Mouse (Mus musculus) limb, embryonic 12.5 days (tissue): ENCODE data around the gene Gm20388. TPM values are rescaled to one million over a fixed set of nuclear protein-coding genes. Genes with fewer than 3 reads are reported as not detected.

Experiments used
- ATAC-seq: fragments of 200-750 bp; cut with Nextera tagmentation; 2 replicates; pipeline ENCODE4 v1.8.0; 2017; ENCODE audit warnings: low read depth, moderate TSS enrichment; ENCODE audit not compliant: insufficient number of reproducible peaks, insufficient read depth, low FRiP score, low TSS enrichment
- H3K27ac ChIP-seq: fragments of 300-500 bp; sonication (generic); 2 replicates; pipeline ENCODE4 v1.5.1; 2016; ENCODE audit warnings: mild to moderate bottlenecking, moderate library complexity
- H3K27me3 ChIP-seq: fragments of 300-500 bp; sonication (generic); 2 replicates; pipeline ENCODE4 v1.6.1; 2016; ENCODE audit warnings: mild to moderate bottlenecking, moderate library complexity
- H3K36me3 ChIP-seq: fragments of 300-500 bp; sonication (generic); 2 replicates; pipeline ENCODE4 v1.6.1; 2016; ENCODE audit warnings: mild to moderate bottlenecking, moderate library complexity
- H3K4me1 ChIP-seq: fragments of 300-500 bp; sonication (generic); replicated peaks from 2 replicates; pipeline ENCODE4 v1.6.1; 2016
- H3K4me2 ChIP-seq: fragments of 300-500 bp; sonication (generic); 2 replicates; pipeline ENCODE4 v1.6.1; 2016; ENCODE audit warnings: mild to moderate bottlenecking, moderate library complexity
- H3K4me3 ChIP-seq: fragments of 300-500 bp; sonication (generic); replicated peaks from 2 replicates; pipeline ENCODE4 v1.5.1; 2016; ENCODE audit warnings: mild to moderate bottlenecking
- H3K9ac ChIP-seq: fragments of 300-500 bp; sonication (generic); replicated peaks from 2 replicates; pipeline ENCODE4 v1.6.1; 2016; ENCODE audit warnings: mild to moderate bottlenecking, moderate library complexity
- H3K9me3 ChIP-seq: fragments of 300-500 bp; sonication (generic); 2 replicates; pipeline ENCODE4 v1.6.1; 2016; ENCODE audit warnings: mild to moderate bottlenecking, moderate library complexity
- WGBS: fragments of 180-500 bp; shearing (Covaris S2); methylation state at CpG from one replicate; pipeline ENCODE4 v1.1.7; 2016; 5-methylcytosine and 5-hydroxymethylcytosine counted together
- polyA plus RNA-seq: library from polyadenylated mRNA; unstranded; fragments of >200 nt; fragmentation: Nextera tagmentation; extraction: Ambion mirVana; gene quantifications from 2 replicates; pipeline ENCODE4 v1.2.1, GENCODE M21; 2016

Gm20388 gene
- polyA plus RNA-seq, 1 experiment from 2014 or later, result not detected

DNA sequence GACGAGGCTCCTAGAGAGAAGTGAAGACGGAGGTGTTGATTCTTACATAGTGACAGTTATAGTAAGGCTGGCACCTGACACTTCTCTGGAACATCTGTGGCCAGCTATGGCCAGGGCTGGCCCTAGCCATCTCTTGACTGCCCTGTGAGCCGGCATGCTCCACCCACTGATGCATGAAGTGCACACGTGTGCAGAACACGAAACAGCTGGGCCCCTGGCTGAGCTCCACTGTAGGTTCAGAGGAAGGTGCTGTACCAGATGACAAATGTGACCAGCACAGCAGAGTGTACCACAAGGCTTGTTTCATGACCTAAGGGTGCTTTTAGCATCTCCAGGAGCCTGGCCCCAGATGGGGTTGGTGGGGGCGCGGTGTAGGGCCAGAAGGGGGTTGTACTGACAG lies 83.5 kb downstream of the Gm20388 start:
- WGBS, result 47% methylated on average over 7 of the region's 7 CpGs
- Histone ChIP-seq H3K27ac (no peak overlapping the region), H3K9me3 (no peaks in the 10 kb centered on the region), H3K4me3 (no peak overlapping the region), H3K36me3 (no peaks in the 10 kb centered on the region), H3K4me1 (peaks cover 45% of the 10 kb centered on the region), H3K27me3 (peaks cover 32% of the 10 kb centered on the region), H3K9ac (peak overlapping the region; percentile 45; the same call in 1 of the 2 replicates), H3K4me2 (peak overlapping the region; percentile 31)
- no peak for ATAC-seq

DNA sequence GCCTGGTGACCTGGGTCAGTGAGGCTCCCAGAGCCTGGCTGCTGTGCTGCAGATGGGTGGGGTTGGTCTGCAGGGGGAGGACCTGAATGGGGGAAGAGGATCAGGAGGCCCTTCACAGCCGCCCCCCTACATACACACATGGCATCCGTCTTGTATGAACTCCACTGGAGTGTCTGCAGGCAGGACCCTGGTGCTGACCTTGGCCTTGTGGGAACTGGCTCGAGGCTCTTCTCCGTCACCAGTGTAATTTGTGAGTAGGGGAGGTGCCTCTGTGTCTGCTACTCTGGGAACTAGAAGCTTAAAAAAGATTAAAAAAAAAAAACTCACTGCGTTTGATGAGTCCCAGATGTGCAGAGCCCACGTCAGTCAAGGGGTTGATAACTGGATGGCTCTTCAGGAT lies 83.9 kb downstream of the Gm20388 start:
- Histone ChIP-seq H3K27me3 (peaks cover 32% of the 10 kb centered on the region), H3K4me1 (peaks cover 45% of the 10 kb centered on the region), H3K9me3 (no peaks in the 10 kb centered on the region), H3K27ac (no peak overlapping the region), H3K36me3 (no peaks in the 10 kb centered on the region), H3K4me2 (peak overlapping the region; percentile 31), H3K4me3 (no peak overlapping the region), H3K9ac (peak overlapping the region; percentile 45; the same call in 1 of the 2 replicates)
- ATAC-seq, result no peak
- WGBS, result 20% methylated on average over 6 of the region's 6 CpGs

DNA sequence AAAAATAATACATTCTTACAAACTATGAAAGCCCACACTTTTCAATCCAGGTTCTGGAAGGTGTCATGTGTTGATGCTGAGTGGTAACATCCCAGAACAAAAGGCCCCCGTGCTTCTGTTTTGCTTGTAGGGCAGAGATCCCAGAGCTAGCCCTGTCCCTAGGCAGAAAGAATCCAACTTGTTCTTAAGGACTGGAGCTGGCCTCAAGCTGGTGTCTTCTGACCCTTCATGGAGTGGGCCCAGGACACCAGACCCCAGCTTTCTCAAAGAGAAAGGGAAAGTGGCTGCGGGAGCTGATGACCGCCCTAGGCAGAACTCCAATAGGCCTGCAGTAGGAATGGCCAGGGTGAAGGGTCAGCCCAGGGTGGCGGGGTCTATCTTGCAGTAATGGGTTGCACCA lies 86.6 kb downstream of the Gm20388 start:
- Histone ChIP-seq H3K4me2 (no peak overlapping the region), H3K27me3 (peaks cover 16% of the 10 kb centered on the region), H3K27ac (no peak overlapping the region), H3K36me3 (no peaks in the 10 kb centered on the region), H3K4me3 (no peak overlapping the region), H3K9ac (no peak overlapping the region), H3K9me3 (no peaks in the 10 kb centered on the region), H3K4me1 (peaks cover 61% of the 10 kb centered on the region)
- 81% methylated on average over 4 of the region's 4 CpGs for WGBS
- no peak for ATAC-seq

DNA sequence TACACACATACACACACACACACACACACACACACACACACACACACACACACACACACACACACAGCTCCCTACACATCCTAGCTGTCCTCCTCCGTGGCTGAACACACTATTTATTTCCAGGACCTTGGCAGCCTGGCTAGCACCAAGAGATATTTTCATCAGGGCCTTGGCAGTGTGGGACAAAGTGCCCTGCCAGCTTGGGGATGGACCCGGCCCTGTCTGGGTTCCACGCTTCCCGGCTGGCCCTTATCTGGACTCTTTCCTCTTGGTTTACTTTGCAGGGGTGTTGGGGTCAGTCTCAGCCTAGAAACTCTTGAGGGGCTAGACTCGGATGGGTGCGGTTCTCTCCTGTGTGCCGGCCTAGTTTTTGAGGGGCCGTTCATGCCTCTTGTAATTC lies 89.8 kb downstream of the Gm20388 start:
- no peak overlapping the region for H3K9ac ChIP-seq
- 66% methylated on average over 8 of the region's 8 CpGs for WGBS

DNA sequence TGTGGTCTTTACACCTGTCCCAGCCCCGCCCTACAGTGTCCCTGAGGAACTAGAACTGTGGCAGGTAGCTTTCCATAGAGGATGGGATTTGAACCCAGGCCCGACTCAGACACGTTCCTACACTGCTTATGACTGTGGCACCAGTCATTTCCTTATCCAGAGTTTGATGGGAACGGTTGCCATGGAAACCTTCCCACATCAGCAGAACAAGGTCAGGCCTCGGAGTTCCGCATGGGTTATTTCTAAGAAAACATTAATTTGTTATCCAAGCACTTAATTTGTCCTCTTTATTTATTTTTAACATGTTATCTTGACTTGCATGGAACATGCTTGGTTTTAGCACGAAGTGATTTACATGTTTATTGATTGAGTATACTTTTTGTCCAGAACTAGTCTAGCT lies 91.1 kb downstream of the Gm20388 start:
- H3K4me1 ChIP-seq, result peaks cover 70% of the 10 kb centered on the region
- H3K9ac ChIP-seq, result no peak overlapping the region
- no peaks in the 10 kb centered on the region for H3K9me3 ChIP-seq
- no peak for ATAC-seq
- H3K27ac ChIP-seq, result no peak overlapping the region
- H3K36me3 ChIP-seq, result no peaks in the 10 kb centered on the region
- WGBS, result 75% methylated on average over 7 of the region's 7 CpGs
- no peak overlapping the region for H3K4me2 ChIP-seq
- no peaks in the 10 kb centered on the region for H3K27me3 ChIP-seq
- no peak overlapping the region for H3K4me3 ChIP-seq

More for the DNA sequence above, 89.8 kb downstream of the Gm20388 start:
- no peaks in the 10 kb centered on the region for H3K27me3 ChIP-seq
- ATAC-seq, result no peak
- no peaks in the 10 kb centered on the region for H3K36me3 ChIP-seq
- H3K27ac ChIP-seq, result peak overlapping the region; percentile 70; the same call in 1 of the 2 replicates
- no peak overlapping the region for H3K4me2 ChIP-seq
- no peak overlapping the region for H3K4me3 ChIP-seq
- H3K4me1 ChIP-seq, result peaks cover 63% of the 10 kb centered on the region
- H3K9me3 ChIP-seq, result no peaks in the 10 kb centered on the region

DNA sequence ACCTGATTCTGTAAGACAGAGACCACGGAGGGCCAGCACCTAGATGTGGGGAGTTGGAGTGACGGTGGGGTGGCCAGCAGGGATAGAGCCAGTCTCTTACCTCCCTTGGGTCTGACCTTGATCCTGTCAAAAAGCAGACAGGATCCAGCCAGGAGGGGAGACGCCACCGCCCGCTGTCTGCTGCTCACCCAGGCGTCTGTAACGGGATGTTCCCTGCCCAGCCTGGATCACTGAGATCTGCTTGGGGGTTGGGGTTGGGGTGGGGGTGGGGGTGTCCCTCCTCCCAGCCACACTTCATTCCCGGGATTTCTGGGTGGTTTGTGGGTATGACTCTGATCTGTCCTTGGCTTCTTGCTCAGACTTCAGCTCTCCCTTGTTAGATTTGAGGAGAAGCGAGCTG lies 91.7 kb downstream of the Gm20388 start:
- H3K4me1 ChIP-seq, result peaks cover 71% of the 10 kb centered on the region
- H3K4me3 ChIP-seq, result no peak overlapping the region
- no peak overlapping the region for H3K4me2 ChIP-seq
- H3K36me3 ChIP-seq, result no peaks in the 10 kb centered on the region
- H3K27ac ChIP-seq, result no peak overlapping the region
- no peak for ATAC-seq
- H3K9me3 ChIP-seq, result no peaks in the 10 kb centered on the region
- no peak overlapping the region for H3K9ac ChIP-seq
- H3K27me3 ChIP-seq, result no peaks in the 10 kb centered on the region
- 63% methylated on average over 9 of the region's 9 CpGs for WGBS

DNA sequence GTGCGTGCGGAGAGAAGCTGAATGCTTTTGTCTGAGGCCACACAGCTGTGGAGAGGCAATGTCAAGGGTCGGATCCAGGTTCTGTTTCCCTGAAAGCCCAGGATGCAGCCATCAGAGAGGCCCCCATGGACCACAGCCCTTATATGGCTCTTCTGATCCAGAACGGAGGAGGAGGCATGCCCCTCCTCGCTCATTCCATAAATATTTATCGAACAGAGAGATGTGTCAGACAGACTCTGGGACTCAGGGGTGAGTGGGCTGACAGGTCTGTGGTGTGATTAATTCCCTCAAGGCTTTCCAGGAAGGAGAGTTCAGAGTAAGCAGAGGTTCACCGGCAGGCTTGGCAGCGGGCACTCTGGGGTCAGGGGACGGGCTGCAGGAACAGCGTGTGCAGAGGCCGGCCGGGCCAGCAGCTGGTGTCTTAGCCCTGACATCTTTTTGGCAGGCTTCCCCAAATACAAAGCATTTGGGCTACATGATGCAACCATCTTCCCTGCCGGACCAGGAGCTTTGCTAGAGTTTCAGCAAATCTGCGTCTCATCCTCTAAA lies 93.6 kb downstream of the Gm20388 start:
- peak overlapping the region; percentile 66 for H3K27ac ChIP-seq
- H3K4me1 ChIP-seq, result peaks cover 71% of the 10 kb centered on the region
- H3K4me2 ChIP-seq, result no peak overlapping the region
- no peaks in the 10 kb centered on the region for H3K36me3 ChIP-seq
- ATAC-seq, result no peak
- no peak overlapping the region for H3K4me3 ChIP-seq
- WGBS, result 22% methylated on average over 14 of the region's 14 CpGs
- no peaks in the 10 kb centered on the region for H3K9me3 ChIP-seq
- 0 out of 2 replicates have a peak overlapping the region, but pooled peaks have one; percentile 8 for H3K9ac ChIP-seq
- H3K27me3 ChIP-seq, result no peaks in the 10 kb centered on the region

DNA sequence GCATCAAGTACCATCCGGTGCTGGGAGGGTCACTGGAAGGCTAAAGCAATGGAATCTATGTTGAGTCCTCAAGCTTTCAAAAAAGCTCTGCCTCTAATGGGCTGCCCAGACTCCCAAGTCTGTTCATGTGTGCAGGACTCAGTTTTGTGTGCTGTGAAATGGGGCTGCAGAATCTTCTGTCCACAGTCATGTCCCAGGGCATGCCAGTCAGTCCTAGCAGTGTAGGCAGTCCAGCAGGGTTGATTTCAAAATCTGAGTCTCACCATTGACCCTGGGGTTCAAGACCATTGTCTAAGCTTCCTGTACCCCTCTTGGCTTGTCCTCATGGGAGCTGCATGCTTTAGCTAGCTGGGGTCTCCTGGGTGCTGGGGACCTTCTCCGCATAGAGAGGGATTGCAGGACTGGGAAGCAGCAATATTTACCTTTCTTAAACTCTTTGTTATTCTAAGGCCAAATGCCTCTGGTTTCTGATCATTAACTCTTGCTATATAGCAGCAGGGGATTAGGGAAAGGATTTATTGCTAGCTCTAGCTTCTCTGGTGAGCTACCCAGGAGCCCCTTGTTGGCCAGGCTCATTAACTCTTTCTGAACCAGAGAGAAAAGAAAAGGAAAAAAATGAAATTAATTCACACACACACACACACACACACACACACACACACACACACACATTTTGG lies 94.2 kb downstream of the Gm20388 start:
- Histone ChIP-seq H3K27ac (peak overlapping the region; percentile 66; the same call in 1 of the 2 replicates), H3K27me3 (no peaks in the 10 kb centered on the region), H3K9ac (no peak overlapping the region), H3K4me1 (peaks cover 73% of the 10 kb centered on the region), H3K9me3 (no peaks in the 10 kb centered on the region), H3K36me3 (no peaks in the 10 kb centered on the region), H3K4me3 (no peak overlapping the region), H3K4me2 (no peak overlapping the region)
- WGBS, result 40% methylated on average over 2 of the region's 2 CpGs
- no peak for ATAC-seq

DNA sequence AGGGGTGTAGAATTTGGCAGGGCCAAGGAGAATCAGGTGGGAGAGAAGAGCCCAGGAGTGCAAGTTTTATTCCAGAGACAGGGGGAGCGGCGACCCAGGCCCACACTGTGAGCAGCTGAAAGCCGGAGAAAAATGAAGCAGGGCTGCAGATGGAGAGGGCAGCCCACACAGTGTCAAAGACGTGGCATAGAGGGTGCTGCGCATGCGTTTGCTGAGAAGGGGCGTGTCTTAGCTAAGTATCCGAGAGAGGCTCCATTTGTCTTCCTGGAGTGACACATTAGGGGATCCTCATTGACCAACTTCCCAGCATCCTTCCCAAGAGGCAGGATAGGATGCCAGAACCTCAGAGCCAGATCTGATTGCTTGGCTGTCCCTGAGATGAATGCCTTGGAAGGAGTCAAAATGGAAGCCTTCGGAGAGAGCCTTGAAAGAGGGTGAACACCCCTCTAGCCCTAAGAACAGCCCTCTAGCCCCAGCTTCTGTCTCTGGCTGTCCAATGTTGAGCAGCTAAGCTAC lies 96.1 kb downstream of the Gm20388 start:
- Histone ChIP-seq H3K27ac (no peak overlapping the region), H3K4me2 (no peak overlapping the region), H3K4me1 (peaks cover 56% of the 10 kb centered on the region), H3K9me3 (no peaks in the 10 kb centered on the region), H3K4me3 (no peak overlapping the region), H3K36me3 (no peaks in the 10 kb centered on the region), H3K9ac (no peak overlapping the region), H3K27me3 (no peaks in the 10 kb centered on the region)
- ATAC-seq, result no peak
- WGBS, result 34% methylated on average over 9 of the region's 9 CpGs

DNA sequence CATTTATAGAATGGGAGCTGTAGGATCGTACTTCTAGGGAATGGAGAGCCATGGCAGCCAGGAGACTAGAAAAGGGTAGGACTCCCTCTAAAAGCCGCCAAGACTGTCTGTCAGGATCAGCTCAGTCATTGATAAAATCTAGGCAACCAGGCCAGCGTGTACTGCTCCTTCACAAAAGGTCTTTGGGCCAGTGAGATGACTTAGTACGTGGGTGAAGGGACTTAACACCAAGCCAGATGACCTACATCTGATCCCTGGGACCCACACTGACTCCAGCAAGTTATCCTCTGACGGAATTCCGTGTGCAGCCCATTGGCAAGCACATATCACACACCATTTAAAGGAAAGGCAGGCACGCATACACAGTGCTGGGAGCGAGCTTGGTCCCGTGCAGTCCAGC lies 96.5 kb downstream of the Gm20388 start:
- Histone ChIP-seq H3K9me3 (no peaks in the 10 kb centered on the region), H3K4me3 (no peak overlapping the region), H3K4me2 (no peak overlapping the region), H3K9ac (no peak overlapping the region), H3K36me3 (no peaks in the 10 kb centered on the region), H3K27ac (no peak overlapping the region), H3K4me1 (peaks cover 55% of the 10 kb centered on the region), H3K27me3 (no peaks in the 10 kb centered on the region)
- 76% methylated on average over 9 of the region's 9 CpGs for WGBS
- ATAC-seq, result no peak

DNA sequence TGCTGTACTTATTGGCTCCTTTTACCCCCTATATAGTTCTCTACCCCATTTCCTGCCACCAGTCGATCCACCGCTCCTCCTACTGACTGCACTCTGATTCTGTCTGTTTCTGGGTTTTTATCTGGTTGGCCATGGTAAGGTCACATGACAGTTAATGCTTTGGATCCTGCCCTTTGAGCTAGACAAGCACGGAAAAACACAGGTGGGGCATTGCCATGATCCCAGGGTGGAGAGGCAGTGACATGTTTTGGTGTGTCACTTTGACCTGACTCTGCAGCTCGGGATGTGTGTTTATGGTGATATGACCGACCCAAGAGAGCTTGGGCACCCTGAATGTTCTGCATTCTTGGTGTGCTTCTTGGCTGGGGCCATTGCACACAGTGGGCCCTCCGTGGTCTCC lies 98.6 kb downstream of the Gm20388 start:
- Histone ChIP-seq H3K27ac (no peak overlapping the region), H3K9ac (no peak overlapping the region), H3K4me3 (no peak overlapping the region), H3K4me1 (peaks cover 51% of the 10 kb centered on the region), H3K9me3 (no peaks in the 10 kb centered on the region), H3K4me2 (no peak overlapping the region), H3K27me3 (no peaks in the 10 kb centered on the region), H3K36me3 (no peaks in the 10 kb centered on the region)
- no peak for ATAC-seq
- WGBS, result 70% methylated on average over 6 of the region's 6 CpGs
